Mouse (Mus musculus): Measurements from ENCODE around the gene Rtn4rl2. TPM values are rescaled to one million over a fixed set of nuclear protein-coding genes. Genes with fewer than 3 reads are reported as not detected.

Gene Rtn4rl2
- polyA plus RNA-seq, 1 experiment from 2014 or later, result 3.0 TPM

GRCm38 (mm10) chr2:84880590-84880989, 5.9 kb downstream of the Rtn4rl2 start:
- Histone ChIP-seq H3K9ac (ENCODE audit: low read depth, low read length) (no peak overlapping the region), H3K4me2 (ENCODE audit: low read length) (no peak overlapping the region), H3K36me3 (ENCODE audit: control insufficient read depth, insufficient read depth, low read length) (no peaks in the 10 kb centered on the region), H3K4me1 (ENCODE audit: control insufficient read depth, insufficient read depth, low read depth, low read length) (peaks cover 11% of the 10 kb centered on the region; the same call in 1 of the 2 replicates), H3K27me3 (replicated peaks; ENCODE audit: control insufficient read depth, insufficient read depth, low read length) (peaks cover 32% of the 10 kb centered on the region), H3K27ac (ENCODE audit: low read depth, low read length) (no peak overlapping the region), H3K4me3 (ENCODE audit: low read length) (no peak overlapping the region), H3K9me3 (ENCODE audit: control insufficient read depth, low read length) (no peaks in the 10 kb centered on the region)
- ATAC-seq, result no peak
- WGBS, result 83% methylated on average over 7 of the region's 8 CpGs

GRCm38 (mm10) chr2:84875842-84876241, 10.7 kb downstream of the Rtn4rl2 start:
- 53% methylated on average over 6 of the region's 6 CpGs for WGBS
- no peak overlapping the region for H3K4me2 ChIP-seq (ENCODE audit: low read length)
- no peak overlapping the region for H3K9ac ChIP-seq (ENCODE audit: low read depth, low read length)
- ATAC-seq, result no peak
- no peak overlapping the region for H3K27ac ChIP-seq (ENCODE audit: low read depth, low read length)
- H3K4me1 ChIP-seq (ENCODE audit: control insufficient read depth, insufficient read depth, low read depth, low read length), result peaks cover 9% of the 10 kb centered on the region; the same call in 1 of the 2 replicates
- no peaks in the 10 kb centered on the region for H3K9me3 ChIP-seq (ENCODE audit: control insufficient read depth, low read length)
- H3K27me3 ChIP-seq (replicated peaks; ENCODE audit: control insufficient read depth, insufficient read depth, low read length), result peaks cover 44% of the 10 kb centered on the region
- H3K36me3 ChIP-seq (ENCODE audit: control insufficient read depth, insufficient read depth, low read length), result no peaks in the 10 kb centered on the region
- H3K4me3 ChIP-seq (ENCODE audit: low read length), result no peak overlapping the region

- WGBS, result 1% methylated on average over 47 of the region's 78 CpGs
Measured at GRCm38 (mm10) chr2:84872105-84872716, 14.3 kb downstream of the Rtn4rl2 start.

GRCm38 (mm10) chr2:84870623-84871160, 15.8 kb downstream of the Rtn4rl2 start:
- H3K4me1 ChIP-seq (ENCODE audit: control insufficient read depth, insufficient read depth, low read depth, low read length), result peaks cover 16% of the 10 kb centered on the region
- H3K4me2 ChIP-seq (ENCODE audit: low read length), result no peak overlapping the region
- H3K9me3 ChIP-seq (ENCODE audit: control insufficient read depth, low read length), result no peaks in the 10 kb centered on the region
- H3K27me3 ChIP-seq (replicated peaks; ENCODE audit: control insufficient read depth, insufficient read depth, low read length), result peaks cover 75% of the 10 kb centered on the region
- 65% methylated on average over 4 of the region's 4 CpGs for WGBS
- ATAC-seq, result no peak
- H3K4me3 ChIP-seq (ENCODE audit: low read length), result no peak overlapping the region
- H3K9ac ChIP-seq (ENCODE audit: low read depth, low read length), result no peak overlapping the region
- H3K27ac ChIP-seq (ENCODE audit: low read depth, low read length), result no peak overlapping the region
- no peaks in the 10 kb centered on the region for H3K36me3 ChIP-seq (ENCODE audit: control insufficient read depth, insufficient read depth, low read length)

More at GRCm38 (mm10) chr2:84872105-84872716, 14.3 kb downstream of the Rtn4rl2 start:
- Histone ChIP-seq H3K9ac (ENCODE audit: low read depth, low read length) (peak overlapping the region; percentile 69), H3K4me1 (ENCODE audit: control insufficient read depth, insufficient read depth, low read depth, low read length) (peaks cover 9% of the 10 kb centered on the region; the same call in 1 of the 2 replicates), H3K4me3 (ENCODE audit: low read length) (peak overlapping the region; percentile 57), H3K36me3 (ENCODE audit: control insufficient read depth, insufficient read depth, low read length) (no peaks in the 10 kb centered on the region), H3K27me3 (replicated peaks; ENCODE audit: control insufficient read depth, insufficient read depth, low read length) (peaks cover 66% of the 10 kb centered on the region), H3K4me2 (ENCODE audit: low read length) (peak overlapping the region; percentile 93), H3K27ac (ENCODE audit: low read depth, low read length) (no peak overlapping the region), H3K9me3 (ENCODE audit: control insufficient read depth, low read length) (no peaks in the 10 kb centered on the region)
- ATAC-seq, result peak; percentile 71

GRCm38 (mm10) chr2:84868977-84869376, 17.5 kb downstream of the Rtn4rl2 start:
- H3K27ac ChIP-seq (ENCODE audit: low read depth, low read length), result no peak overlapping the region
- H3K27me3 ChIP-seq (replicated peaks; ENCODE audit: control insufficient read depth, insufficient read depth, low read length), result peaks cover 60% of the 10 kb centered on the region
- no peak overlapping the region for H3K4me3 ChIP-seq (ENCODE audit: low read length)
- H3K9ac ChIP-seq (ENCODE audit: low read depth, low read length), result no peak overlapping the region
- no peaks in the 10 kb centered on the region for H3K36me3 ChIP-seq (ENCODE audit: control insufficient read depth, insufficient read depth, low read length)
- ATAC-seq, result no peak
- H3K4me2 ChIP-seq (ENCODE audit: low read length), result no peak overlapping the region
- H3K4me1 ChIP-seq (ENCODE audit: control insufficient read depth, insufficient read depth, low read depth, low read length), result peaks cover 17% of the 10 kb centered on the region
- 65% methylated on average over 2 of the region's 2 CpGs for WGBS
- no peaks in the 10 kb centered on the region for H3K9me3 ChIP-seq (ENCODE audit: control insufficient read depth, low read length)

GRCm38 (mm10) chr2:84868521-84868943, 18.0 kb downstream of the Rtn4rl2 start:
- Histone ChIP-seq H3K27ac (ENCODE audit: low read depth, low read length) (no peak overlapping the region), H3K36me3 (ENCODE audit: control insufficient read depth, insufficient read depth, low read length) (no peaks in the 10 kb centered on the region), H3K9me3 (ENCODE audit: control insufficient read depth, low read length) (no peaks in the 10 kb centered on the region), H3K4me3 (ENCODE audit: low read length) (no peak overlapping the region), H3K4me1 (ENCODE audit: control insufficient read depth, insufficient read depth, low read depth, low read length) (peaks cover 17% of the 10 kb centered on the region), H3K4me2 (ENCODE audit: low read length) (no peak overlapping the region), H3K9ac (ENCODE audit: low read depth, low read length) (no peak overlapping the region), H3K27me3 (replicated peaks; ENCODE audit: control insufficient read depth, insufficient read depth, low read length) (peaks cover 57% of the 10 kb centered on the region)
- no peak for ATAC-seq
- 4% methylated on average over 5 of the region's 5 CpGs for WGBS

GRCm38 (mm10) chr2:84865616-84866571, 20.6 kb downstream of the Rtn4rl2 start:
- H3K27me3 ChIP-seq (replicated peaks; ENCODE audit: control insufficient read depth, insufficient read depth, low read length), result peaks cover 33% of the 10 kb centered on the region
- peak; percentile 58 for ATAC-seq
- H3K27ac ChIP-seq (ENCODE audit: low read depth, low read length), result no peak overlapping the region
- H3K4me3 ChIP-seq (ENCODE audit: low read length), result peak overlapping the region; percentile 41
- peak overlapping the region; percentile 58 for H3K9ac ChIP-seq (ENCODE audit: low read depth, low read length)
- under 1% methylated on average over 47 of the region's 47 CpGs for WGBS
- H3K36me3 ChIP-seq (ENCODE audit: control insufficient read depth, insufficient read depth, low read length), result no peaks in the 10 kb centered on the region
- no peaks in the 10 kb centered on the region for H3K9me3 ChIP-seq (ENCODE audit: control insufficient read depth, low read length)
- H3K4me1 ChIP-seq (ENCODE audit: control insufficient read depth, insufficient read depth, low read depth, low read length), result peaks cover 8% of the 10 kb centered on the region
- peak overlapping the region; percentile 85 for H3K4me2 ChIP-seq (ENCODE audit: low read length)

GRCm38 (mm10) chr2:84862231-84862630, 24.3 kb downstream of the Rtn4rl2 start:
- Histone ChIP-seq H3K27me3 (replicated peaks; ENCODE audit: control insufficient read depth, insufficient read depth, low read length) (peaks cover 11% of the 10 kb centered on the region), H3K36me3 (ENCODE audit: control insufficient read depth, insufficient read depth, low read length) (no peaks in the 10 kb centered on the region), H3K9ac (ENCODE audit: low read depth, low read length) (no peak overlapping the region), H3K4me2 (ENCODE audit: low read length) (no peak overlapping the region), H3K4me1 (ENCODE audit: control insufficient read depth, insufficient read depth, low read depth, low read length) (peaks cover 8% of the 10 kb centered on the region), H3K4me3 (ENCODE audit: low read length) (no peak overlapping the region), H3K27ac (ENCODE audit: low read depth, low read length) (no peak overlapping the region), H3K9me3 (ENCODE audit: control insufficient read depth, low read length) (no peaks in the 10 kb centered on the region)
- no peak for ATAC-seq
- WGBS, result 86% methylated on average over 3 of the region's 3 CpGs

- no peaks in the 10 kb centered on the region for H3K36me3 ChIP-seq (ENCODE audit: control insufficient read depth, insufficient read depth, low read length)
- H3K4me3 ChIP-seq (ENCODE audit: low read length), result no peak overlapping the region
- 81% methylated on average over 3 of the region's 3 CpGs for WGBS
- no peak for ATAC-seq
- H3K27me3 ChIP-seq (replicated peaks; ENCODE audit: control insufficient read depth, insufficient read depth, low read length), result peaks cover 8% of the 10 kb centered on the region
- H3K9ac ChIP-seq (ENCODE audit: low read depth, low read length), result no peak overlapping the region
- no peak overlapping the region for H3K4me2 ChIP-seq (ENCODE audit: low read length)
- H3K4me1 ChIP-seq (ENCODE audit: control insufficient read depth, insufficient read depth, low read depth, low read length), result peaks cover 8% of the 10 kb centered on the region
- no peaks in the 10 kb centered on the region for H3K9me3 ChIP-seq (ENCODE audit: control insufficient read depth, low read length)
- H3K27ac ChIP-seq (ENCODE audit: low read depth, low read length), result no peak overlapping the region
Measured at GRCm38 (mm10) chr2:84861430-84861829, 25.1 kb downstream of the Rtn4rl2 start.

Measured in hindbrain, embryonic 16.5 days (tissue).